Mouse (Mus musculus) WW6 (cell line): ENCODE results near the gene Tubg2.
"Not testable (repeated sequence)": the region's sequence is repeated elsewhere in the genome, so short reads cannot be mapped to it uniquely, and the experiment has no call there.

Experiments used
- DNase-seq: peaks from one replicate; pipeline ENCODE4 v3.0.0-alpha.2; 2013; ENCODE audit warnings: low read depth, low spot score

Gene Tubg2

DNA sequence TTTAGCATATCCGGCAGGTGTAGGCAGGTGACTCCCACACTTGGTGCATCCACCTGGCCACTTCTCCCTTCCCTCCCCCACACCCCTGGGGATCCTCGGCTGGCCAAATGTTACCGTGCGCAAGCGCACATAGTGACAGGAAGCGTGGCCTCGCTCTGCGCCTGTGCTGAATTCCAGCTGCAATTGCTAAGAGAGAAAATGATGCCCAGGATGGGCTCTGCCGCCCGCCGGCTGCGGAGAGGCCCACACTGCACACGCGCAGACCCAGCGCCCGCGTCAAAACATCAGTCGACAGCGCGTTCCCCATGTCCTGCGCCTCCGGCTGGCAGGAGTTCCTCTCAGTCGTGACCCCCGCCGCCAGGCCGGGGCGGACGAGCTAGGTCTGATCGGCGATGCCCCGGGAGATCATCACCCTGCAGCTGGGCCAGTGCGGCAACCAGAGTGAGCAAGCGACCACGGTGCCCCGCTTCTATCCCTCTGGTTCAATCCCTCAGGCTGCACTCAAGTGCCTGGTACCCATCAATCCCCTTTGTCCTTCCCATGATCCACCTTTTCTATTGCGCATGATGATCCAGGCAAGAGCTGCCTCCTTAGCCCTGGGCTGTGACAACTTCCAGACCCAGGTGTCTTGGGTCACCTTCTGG, at the start of gene Tubg2:
Tubg2 (plus strand) TSS at position 180 of the 644 bp plus-strand sequence.
- no peak for DNase-seq

GRCm38 (mm10) chr11:101109351-101109750, 46.4 kb upstream of the Tubg2 start:
- DNase-seq: no peak

GRCm38 (mm10) chr11:101110708-101111107, 45.0 kb upstream of the Tubg2 start:
- DNase-seq: no peak

- no peak for DNase-seq
Measured at GRCm38 (mm10) chr11:101111178-101111577, 44.5 kb upstream of the Tubg2 start.

GRCm38 (mm10) chr11:101112186-101112585, 43.5 kb upstream of the Tubg2 start:
- no peak for DNase-seq

- DNase-seq: no peak
Measured at GRCm38 (mm10) chr11:101115564-101115963, 40.1 kb upstream of the Tubg2 start.

GRCm38 (mm10) chr11:101118105-101118504, 37.6 kb upstream of the Tubg2 start:
- no peak for DNase-seq

DNA sequence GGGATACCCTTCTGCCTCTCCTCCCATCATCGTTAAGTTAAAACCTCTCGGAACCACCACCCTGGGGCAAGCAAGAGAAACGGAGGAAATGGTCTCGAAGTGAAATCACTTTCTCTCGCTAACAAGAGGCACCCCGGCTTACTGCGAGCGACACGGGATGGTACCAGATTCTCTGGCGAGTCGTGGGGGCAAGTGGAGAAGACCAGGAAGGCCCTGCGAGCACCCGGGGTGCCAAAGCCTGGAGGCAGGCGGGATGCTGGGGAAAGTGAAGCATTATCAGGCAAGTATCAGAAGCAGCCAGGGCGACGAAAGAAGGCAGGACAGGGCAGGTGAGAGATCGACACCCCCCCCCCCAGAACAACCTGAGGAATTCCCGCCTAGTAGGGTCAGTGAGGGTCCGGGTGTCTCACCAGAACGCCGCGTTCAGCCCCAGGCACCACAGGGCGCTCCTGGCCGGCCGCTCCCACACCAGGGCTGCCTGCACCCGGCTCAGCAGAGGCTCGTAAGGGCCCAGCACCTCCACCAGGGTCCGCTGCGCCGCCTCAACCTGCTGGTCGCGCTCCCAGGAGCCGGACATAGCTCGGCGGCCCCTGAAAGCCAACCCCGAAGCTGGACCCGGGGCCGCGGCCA, 36.5 kb upstream of the Tubg2 start:
- DNase-seq: no peak

DNA sequence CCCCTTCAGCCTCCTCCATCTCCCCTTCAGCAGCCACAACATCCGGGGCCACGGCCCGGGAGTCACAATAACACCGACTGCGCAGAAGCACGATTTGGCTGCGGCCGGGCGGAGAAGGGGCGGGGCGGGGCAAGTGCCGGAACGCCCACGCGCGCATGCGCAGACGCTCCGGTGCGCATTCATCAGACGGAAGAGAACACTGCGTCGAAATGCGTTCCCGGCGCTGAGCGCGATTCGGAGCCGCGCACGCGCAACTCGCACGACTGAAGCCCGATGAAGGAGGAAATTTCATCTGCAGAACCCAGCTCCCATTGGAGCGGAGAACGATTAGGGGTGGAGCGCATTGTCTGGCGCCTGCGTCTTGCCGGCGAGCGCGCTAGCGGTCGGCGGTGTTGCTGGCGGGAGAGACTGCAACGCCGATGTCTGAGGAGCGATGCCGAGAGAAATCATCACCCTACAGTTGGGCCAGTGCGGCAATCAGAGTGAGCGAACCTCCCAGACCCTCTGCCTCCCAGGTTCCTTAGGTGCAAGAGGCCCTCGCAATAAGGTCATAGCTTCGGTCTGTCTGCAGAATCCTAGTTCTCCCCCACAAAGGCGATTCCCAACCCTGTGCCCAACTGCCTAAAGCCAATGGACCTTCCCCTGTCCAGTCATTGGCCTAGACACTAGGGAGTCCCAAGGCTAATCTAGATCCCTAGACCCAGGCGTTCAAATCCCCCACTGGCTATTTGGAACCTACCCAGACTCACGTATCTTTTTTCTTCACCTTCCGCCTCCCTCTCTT, 35.8 kb upstream of the Tubg2 start, which contains the start of the genes Retreg3 and Tubg1:
Retreg3 (minus strand) TSS at position 133 of the 784 bp plus-strand sequence.
Tubg1 (plus strand) TSS at position 178 of the 784 bp plus-strand sequence.
- DNase-seq: peak; percentile 100

GRCm38 (mm10) chr11:101120545-101121188, 35.0 kb upstream of the Tubg2 start:
- no peak for DNase-seq

DNA sequence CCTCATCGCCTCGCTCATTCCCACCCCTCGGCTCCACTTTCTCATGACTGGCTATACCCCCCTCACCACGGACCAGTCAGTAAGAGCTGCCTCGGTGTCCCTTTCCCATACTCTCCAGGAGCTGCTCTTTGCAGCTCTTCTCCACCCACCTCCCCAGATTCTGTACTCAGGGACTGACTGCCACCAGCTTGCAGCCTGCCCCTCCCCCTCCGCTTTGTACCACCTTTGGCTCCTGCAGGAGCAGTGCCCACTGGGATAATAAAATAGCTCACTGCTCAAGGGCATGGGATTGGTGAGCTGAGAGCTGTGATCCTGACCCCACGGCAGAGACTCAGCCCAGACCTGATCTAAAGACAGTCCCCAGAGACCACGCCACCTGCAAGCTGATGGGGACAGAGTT, 31.2 kb upstream of the Tubg2 start:
- DNase-seq: not testable (repeated sequence)

DNA sequence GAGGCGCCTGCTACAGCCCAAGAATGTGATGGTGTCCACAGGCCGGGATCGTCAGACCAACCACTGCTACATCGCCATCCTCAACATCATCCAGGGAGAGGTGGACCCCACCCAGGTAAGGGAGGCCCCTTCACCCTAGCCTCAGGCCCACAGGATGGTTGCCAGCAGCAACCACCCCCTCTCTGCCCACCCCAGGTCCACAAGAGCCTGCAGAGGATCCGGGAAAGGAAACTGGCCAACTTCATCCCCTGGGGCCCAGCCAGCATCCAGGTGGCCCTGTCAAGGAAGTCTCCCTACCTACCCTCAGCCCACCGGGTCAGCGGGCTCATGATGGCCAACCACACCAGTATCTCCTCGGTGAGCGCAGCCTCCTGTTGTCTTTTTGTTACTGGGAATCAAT, 30.7 kb upstream of the Tubg2 start:
- DNase-seq: not testable (repeated sequence)

DNA sequence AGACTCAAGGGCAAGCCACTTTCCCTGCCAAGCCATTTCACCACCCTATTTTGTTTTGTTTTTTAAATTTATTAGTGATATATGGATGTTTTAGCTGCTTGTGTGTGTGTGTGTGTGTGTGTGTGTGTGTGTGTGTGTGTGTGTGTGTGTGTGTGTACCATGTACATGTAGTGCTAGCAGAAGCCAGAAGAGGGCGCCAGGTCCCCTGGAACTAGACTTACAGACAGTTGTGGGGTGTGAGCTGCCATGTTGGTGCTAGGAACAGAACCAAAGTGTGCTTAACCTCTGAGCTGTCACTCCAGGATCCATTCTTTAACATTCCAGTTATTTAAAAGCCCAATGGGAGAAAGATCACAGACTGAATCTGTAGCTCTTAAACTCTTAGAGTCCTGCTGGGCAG, 28.6 kb upstream of the Tubg2 start:
- no peak for DNase-seq

GRCm38 (mm10) chr11:101128996-101129577, 26.6 kb upstream of the Tubg2 start:
- DNase-seq: no peak

GRCm38 (mm10) chr11:101130056-101130756, 25.5 kb upstream of the Tubg2 start:
- DNase-seq: no peak

GRCm38 (mm10) chr11:101131187-101131586, 24.5 kb upstream of the Tubg2 start:
- no peak for DNase-seq

DNA sequence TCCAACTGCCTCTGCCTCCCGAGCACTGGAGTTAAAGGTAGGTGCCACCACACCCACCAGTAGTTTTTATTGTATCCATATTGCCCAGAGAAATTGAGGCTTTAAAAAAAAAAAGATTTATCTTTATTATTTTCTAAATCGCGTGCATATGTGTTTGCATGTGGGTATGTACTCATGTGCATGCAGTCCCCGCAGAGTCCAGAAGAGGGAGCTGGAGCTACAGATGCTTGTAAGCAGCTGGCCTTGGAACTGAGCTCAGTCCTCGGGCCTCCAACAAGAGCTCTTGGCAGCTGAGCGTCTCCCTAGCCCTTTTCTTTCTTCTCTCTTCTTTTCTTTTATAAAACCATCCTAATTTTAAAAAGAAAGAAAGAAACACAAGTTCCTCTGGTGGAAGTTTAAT, 24.0 kb upstream of the Tubg2 start:
- DNase-seq: peak; percentile 75

DNA sequence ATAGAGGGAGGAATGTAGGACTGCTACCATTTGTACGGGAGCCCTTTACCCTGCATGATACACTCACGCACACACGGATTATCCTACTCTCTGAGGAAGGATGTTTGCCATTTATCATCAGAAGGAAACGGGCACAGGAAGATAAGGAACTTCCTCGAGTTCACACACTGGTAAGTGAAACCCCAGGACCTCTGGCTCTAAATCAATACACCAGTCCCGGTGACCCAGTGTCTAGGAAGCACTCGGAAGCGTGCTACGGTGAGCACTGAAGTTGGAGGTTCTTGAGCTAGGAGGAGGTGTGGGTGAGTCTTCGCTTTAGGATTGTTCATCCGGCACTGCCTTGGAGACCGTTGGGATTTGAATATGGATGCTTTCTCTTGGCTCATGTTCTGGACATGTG, 22.7 kb upstream of the Tubg2 start:
- DNase-seq: no peak

GRCm38 (mm10) chr11:101134217-101134865, 21.4 kb upstream of the Tubg2 start:
- DNase-seq: no peak

DNA sequence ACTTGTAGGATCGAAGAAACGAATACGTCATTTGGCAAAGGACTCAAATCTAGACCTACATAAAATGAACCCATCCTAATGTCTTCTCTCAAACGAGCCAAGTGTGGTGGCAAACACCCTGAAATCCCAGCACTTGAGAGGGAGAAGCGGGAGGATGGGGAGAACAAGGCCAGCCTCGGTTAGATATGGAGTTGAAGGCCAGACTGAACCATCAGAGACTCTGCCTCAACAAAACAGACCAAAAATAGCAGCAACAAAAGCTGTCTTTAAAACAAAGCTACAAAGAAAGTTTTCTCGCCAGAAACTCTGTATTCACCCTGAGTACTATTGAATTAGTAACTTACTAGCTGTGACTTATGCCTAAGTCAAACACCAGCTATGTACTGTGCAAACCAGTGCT, 18.7 kb upstream of the Tubg2 start:
- no peak for DNase-seq
